Mouse (Mus musculus): ENCODE measurements around the gene Cphx2. TPM values are rescaled to one million over a fixed set of nuclear protein-coding genes. Genes with fewer than 3 reads are reported as not detected.
"Not testable (repeated sequence)": the region's sequence is repeated elsewhere in the genome, so short reads cannot be mapped to it uniquely, and the experiment has no call there.

Gene Cphx2
- polyA plus RNA-seq, 1 experiment from 2014 or later: not detected

- not testable (repeated sequence) for H3K4me1 ChIP-seq; H3K27me3 ChIP-seq; H3K4me3 ChIP-seq; H3K9ac ChIP-seq (replicated peaks); H3K27ac ChIP-seq (replicated peaks); H3K9me3 ChIP-seq; H3K36me3 ChIP-seq; ATAC-seq (replicated peaks); H3K4me2 ChIP-seq (replicated peaks)
- no CpG with 5 or more reads among the region's 3 CpGs for WGBS
Observed at GRCm38 (mm10) chr14:26097622-26098021, 16.3 kb downstream of the Cphx2 start.

GRCm38 (mm10) chr14:26118150-26118549, 36.8 kb downstream of the Cphx2 start, which contains the start of gene Duxbl2:
Duxbl2 (plus strand) TSS chr14:26118349.
- not testable (repeated sequence) for H3K27me3 ChIP-seq; H3K9ac ChIP-seq (replicated peaks); H3K9me3 ChIP-seq; H3K36me3 ChIP-seq; ATAC-seq (replicated peaks); H3K4me1 ChIP-seq; H3K4me3 ChIP-seq; H3K27ac ChIP-seq (replicated peaks); H3K4me2 ChIP-seq (replicated peaks)
- no CpG with 5 or more reads among the region's 7 CpGs for WGBS

GRCm38 (mm10) chr14:26118550-26119000, 37.3 kb downstream of the Cphx2 start:
- not testable (repeated sequence) for H3K4me2 ChIP-seq (replicated peaks); H3K9me3 ChIP-seq; H3K27me3 ChIP-seq; H3K27ac ChIP-seq (replicated peaks); H3K36me3 ChIP-seq; H3K4me3 ChIP-seq; H3K4me1 ChIP-seq; H3K9ac ChIP-seq (replicated peaks)
- no CpG with 5 or more reads among the region's 18 CpGs for WGBS
- peak; percentile 82 for ATAC-seq (replicated peaks)

- H3K27ac ChIP-seq (replicated peaks); H3K4me1 ChIP-seq; H3K9ac ChIP-seq (replicated peaks); ATAC-seq (replicated peaks); H3K36me3 ChIP-seq; H3K9me3 ChIP-seq; H3K4me2 ChIP-seq (replicated peaks); H3K4me3 ChIP-seq; H3K27me3 ChIP-seq: not testable (repeated sequence)
- no CpG with 5 or more reads among the region's 7 CpGs for WGBS
Observed at GRCm38 (mm10) chr14:26119095-26119494, 37.8 kb downstream of the Cphx2 start.

Other genes starting within 250 kb of the Cphx2 start
- gene Anxa11, start 239.4 kb upstream of the Cphx2 start, polyA plus RNA-seq (2015; fragmentation: Nextera tagmentation; extraction: Ambion mirVana): 1.7 and 1.8 TPM in 2 replicates
- gene Plac9a, start 178.4 kb upstream of the Cphx2 start, polyA plus RNA-seq (2015; fragmentation: Nextera tagmentation; extraction: Ambion mirVana): not detected in 2 replicates
- gene Tmem254a, start 153.8 kb upstream of the Cphx2 start, polyA plus RNA-seq (2015; fragmentation: Nextera tagmentation; extraction: Ambion mirVana): 1.6 and 2.0 TPM in 2 replicates
- not detected in 2 replicates for gene Cphx1, start 143.2 kb upstream of the Cphx2 start, polyA plus RNA-seq (2015; fragmentation: Nextera tagmentation; extraction: Ambion mirVana)
- 2.1 and 3.4 TPM in 2 replicates for gene Duxbl1, start 102.9 kb upstream of the Cphx2 start, polyA plus RNA-seq (2015; fragmentation: Nextera tagmentation; extraction: Ambion mirVana)
- gene Gm9780, start 38.8 kb upstream of the Cphx2 start, polyA plus RNA-seq (2015; fragmentation: Nextera tagmentation; extraction: Ambion mirVana): 8.3 and 9.1 TPM in 2 replicates
- gene Tmem254c, start 14.2 kb upstream of the Cphx2 start, polyA plus RNA-seq (2015; fragmentation: Nextera tagmentation; extraction: Ambion mirVana): 14.9 and 18.4 TPM in 2 replicates
- gene Cphx3, start 781 bp downstream of the Cphx2 start, polyA plus RNA-seq (2015; fragmentation: Nextera tagmentation; extraction: Ambion mirVana): not detected in 2 replicates
- gene Duxbl2, start 36.8 kb downstream of the Cphx2 start, polyA plus RNA-seq (2015; fragmentation: Nextera tagmentation; extraction: Ambion mirVana): 3.8 TPM in 1 of 2 replicates, not detected in the other
- gene Plac9b, start 101.0 kb downstream of the Cphx2 start, polyA plus RNA-seq (2015; fragmentation: Nextera tagmentation; extraction: Ambion mirVana): 6.7 and 7.7 TPM in 2 replicates
- 14.3 and 20.6 TPM in 2 replicates for gene Tmem254b, start 125.5 kb downstream of the Cphx2 start, polyA plus RNA-seq (2015; fragmentation: Nextera tagmentation; extraction: Ambion mirVana)
- gene Duxbl3, start 176.4 kb downstream of the Cphx2 start, polyA plus RNA-seq (2015; fragmentation: Nextera tagmentation; extraction: Ambion mirVana): 0.42 and 3.2 TPM in 2 replicates

All from forebrain, embryonic 15.5 days (tissue).